Mouse (Mus musculus): ENCODE results near the gene Adcy7.
A peak's percentile ranks its signal among the peaks of the same experiment; 100 is the strongest.

Adcy7 gene

DNA sequence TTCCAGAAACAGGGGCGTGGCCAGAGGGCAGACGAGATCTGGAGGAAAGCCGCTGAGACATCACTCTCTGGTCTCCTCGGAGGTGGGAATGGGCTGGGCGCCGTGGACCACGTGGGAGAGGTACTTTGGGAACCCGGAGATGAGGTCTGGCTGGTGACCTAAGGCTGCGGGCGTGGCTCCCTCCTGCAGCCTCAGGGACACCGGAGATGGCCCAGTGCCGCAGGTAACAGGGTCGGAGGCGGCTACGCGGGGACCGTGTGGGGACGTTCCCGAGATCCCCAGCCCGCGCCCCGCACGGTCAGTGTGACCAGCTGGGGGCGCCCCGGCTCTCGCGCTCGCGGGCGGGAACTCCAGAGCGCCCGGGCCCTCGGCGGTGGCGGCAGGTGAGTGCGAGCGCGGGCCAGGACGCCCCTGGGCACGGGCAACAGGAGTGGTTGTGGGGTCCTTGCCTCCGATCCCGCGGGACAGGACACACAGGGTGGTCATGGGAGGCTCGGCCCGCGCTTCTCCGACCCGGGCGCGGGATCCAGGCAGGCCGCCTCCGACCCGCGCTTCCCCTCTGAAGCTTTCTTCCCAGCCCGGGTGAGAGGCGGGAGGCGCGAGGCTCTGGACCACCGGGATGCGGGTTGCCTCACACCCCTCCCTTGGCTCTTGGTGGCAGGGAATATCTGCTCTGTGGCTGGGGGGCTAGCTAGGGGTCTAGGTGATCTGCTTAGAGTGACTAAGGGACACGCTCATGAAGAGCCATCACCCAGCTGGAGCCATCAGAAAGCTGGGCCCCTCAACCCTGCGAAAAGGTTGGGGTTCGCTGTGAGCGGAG, at the start of gene Adcy7:
TSS of gene Adcy7 (plus strand) at position 173 of the 820 bp plus-strand sequence.
- peak; percentile 67 for DNase-seq

DNA sequence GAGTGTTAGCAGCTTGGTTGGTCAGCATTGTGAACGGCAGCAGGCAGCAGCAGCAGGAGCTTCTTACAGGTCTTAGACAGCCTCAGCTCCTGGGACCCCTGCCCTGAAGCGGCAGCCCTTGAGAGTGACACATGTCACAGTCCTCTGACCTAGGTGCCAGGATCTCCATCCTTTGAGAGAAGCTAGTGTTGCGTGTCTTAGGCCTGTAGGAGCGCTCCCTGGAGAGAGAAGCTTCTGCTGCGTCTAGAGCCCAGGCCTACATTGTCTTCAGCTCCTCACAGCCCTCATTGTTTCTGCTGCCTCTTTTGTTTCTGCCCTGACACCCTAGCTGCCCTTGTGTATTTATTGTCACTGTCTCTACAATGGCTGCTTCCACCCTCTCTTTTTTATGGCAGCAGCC, 46.8 kb upstream of the Adcy7 start:
- no peak for DNase-seq

DNA sequence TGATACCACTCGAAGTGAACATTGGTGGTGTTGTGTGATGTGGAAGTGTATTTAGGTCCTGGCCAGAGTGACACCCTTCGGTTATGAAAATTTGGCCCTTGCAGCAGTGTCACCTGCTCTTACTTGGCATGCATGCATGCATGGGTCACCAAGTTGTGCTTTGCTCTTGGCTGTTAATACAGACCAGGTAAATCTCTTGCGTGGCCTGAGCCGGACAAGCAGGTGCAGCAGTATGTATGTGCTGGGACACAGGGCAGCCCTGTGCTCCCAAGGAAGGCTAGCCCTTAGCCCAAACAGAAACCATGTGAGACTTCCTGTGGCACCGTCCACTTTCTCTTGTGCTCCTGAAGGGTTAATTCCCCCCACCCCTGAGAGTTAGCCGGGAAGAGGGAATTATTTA, 44.4 kb upstream of the Adcy7 start:
- no peak for DNase-seq

DNA sequence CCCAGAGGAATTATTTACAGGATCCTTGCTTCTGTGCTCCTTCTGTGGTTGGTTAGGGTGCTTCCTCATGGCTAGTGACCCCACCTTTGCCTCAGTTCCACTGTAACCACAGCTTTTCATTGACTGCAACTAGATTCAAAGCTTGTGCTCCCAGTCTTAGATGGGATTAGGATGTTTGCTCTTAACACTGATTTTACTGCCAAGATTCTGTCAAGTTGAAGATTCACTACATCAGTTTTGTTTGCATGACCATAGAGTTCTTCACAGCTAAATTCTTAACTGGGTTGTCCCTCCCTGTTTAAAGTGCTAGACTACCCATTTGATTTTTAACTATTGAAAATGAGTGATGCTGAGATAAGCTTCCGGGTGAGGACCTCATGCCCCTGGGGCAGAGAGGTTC, 43.9 kb upstream of the Adcy7 start:
- no peak for DNase-seq

DNA sequence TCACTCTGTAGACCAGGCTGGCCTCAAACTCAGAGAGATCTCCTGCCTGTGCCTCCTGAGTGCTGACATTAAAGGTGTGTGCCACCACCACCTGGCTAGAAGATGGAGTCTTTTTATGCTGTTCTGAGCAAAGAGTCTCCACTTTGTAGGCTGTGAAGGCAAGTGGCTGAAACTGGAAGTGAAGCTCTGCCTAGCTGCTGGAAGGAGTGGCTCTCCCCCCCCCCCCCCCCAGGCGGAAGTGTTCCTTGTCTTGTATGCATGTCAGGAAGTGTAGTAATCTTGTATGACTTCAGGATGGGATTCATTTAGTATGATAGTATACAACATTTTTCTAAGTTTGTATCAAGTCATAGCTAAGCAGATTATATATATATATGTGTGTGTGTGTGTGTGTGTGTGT, 43.4 kb upstream of the Adcy7 start:
- DNase-seq = no peak

DNA sequence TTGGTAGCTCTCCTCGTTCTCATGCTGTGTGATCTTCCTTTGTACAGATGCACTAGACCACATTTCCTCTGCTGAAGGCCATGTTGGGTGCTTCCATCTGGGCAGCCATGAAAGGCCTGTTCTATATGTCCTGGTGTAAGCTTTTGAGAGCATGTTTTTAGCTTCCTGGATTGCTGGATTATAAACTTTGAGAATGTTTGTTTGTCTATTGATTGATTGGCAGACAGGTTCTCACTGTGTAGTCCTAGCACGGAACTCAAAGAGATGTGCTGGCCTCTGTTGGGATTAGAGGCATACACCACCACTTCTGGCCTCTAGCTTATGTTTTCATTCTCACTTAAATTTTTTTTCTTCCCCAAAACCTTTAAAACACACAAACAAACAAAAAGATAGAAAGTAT, 35.5 kb upstream of the Adcy7 start:
- DNase-seq = no peak

DNA sequence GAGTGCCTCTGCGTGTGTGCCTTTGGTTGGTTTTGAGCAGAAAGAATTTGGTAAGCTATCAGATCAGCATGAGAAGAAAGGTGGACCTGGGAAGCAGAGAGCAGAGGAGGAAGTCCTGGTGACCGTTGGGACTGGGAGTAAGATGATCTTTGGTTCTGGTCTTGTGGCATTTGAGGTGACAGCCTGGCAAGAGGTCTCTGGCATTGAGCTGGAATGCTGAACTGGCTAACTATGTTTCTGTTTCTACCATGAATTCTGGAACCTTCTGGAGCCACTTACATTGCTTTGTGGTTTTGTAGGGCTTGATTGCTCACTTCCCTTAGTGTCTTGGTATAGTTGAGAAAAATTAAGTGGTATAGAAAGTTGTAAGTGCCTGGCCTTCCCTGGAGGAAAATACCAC, 34.6 kb upstream of the Adcy7 start:
- DNase-seq = no peak

DNA sequence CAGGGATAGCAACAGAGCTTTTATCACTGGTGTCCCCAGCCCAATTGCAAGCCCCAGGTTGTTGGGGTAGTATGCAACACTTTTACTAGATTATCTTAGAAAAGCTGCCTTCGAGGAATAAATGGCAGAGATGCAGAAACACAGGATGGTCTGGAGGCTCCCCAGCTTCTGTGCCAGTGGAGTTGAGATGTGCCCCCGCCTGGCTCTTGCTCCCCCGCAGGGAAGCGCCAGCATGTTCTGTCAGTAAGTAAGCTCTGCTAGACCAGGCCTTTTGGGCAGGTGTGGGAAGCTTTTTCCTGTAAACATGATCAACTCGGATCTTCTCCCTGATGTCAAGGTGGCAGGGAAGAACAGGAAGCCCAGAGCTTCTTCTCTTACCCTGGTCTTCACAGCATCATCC, 32.9 kb upstream of the Adcy7 start:
- no peak for DNase-seq

DNA sequence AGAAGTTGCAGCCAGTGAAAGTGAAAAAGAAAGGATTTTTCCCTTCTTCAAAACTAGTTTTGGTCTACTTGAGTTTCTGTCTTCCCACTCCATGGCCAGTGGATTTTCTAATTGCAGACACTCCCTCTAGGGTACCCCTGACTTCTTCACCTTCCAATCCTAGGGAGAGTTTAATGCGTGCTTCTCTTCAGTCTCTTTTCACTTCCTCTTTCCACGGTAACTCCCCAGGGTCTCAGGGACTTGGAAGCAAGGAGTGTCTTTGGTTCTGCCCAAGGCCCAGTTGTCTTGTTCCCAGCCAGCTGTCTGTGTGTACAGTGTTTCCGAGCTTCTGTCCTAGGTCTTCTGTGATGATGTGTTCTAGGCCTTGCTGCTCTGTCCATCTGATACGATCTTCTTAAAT, 30.3 kb upstream of the Adcy7 start:
- DNase-seq = no peak

DNA sequence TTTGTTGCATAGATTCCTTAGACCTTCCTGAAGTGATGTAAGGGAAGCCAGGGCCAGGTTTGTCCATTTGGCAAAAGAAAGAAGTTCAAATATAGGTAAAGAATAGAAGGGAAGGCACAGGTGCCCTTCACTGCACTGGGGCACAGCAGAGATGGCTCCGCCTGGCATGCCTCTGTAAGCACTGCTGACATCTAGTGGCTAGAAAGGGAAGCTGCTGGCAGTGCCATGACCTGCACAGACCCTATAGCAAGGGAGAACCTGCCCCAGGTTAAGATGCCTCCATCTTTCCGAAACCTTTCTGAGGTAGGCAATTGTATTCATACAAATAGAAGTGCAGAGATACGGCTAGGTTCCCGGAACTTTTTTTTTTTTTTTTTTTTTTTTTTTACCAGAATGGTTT, 27.9 kb upstream of the Adcy7 start:
- peak; percentile 29 for DNase-seq

DNA sequence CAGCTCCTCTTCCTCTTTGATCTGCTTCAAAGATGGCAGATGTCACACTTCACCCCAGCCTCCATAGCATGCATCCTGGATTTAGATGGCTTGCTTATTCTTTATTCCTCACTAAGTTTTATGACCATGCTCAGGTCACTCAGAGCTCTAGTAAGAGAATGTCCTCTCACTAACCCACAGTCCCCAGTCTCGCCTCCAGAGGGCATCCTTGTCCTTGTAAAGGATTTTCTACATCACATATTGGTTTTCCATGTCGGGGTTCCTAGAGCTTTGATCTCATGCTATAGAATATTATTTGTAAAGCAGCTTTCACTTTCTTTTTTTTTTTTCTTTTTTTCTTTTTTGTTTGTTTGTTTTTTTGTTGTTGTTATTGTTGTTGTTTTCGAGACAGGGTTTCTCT, 19.4 kb upstream of the Adcy7 start:
- DNase-seq = peak; percentile 56

DNA sequence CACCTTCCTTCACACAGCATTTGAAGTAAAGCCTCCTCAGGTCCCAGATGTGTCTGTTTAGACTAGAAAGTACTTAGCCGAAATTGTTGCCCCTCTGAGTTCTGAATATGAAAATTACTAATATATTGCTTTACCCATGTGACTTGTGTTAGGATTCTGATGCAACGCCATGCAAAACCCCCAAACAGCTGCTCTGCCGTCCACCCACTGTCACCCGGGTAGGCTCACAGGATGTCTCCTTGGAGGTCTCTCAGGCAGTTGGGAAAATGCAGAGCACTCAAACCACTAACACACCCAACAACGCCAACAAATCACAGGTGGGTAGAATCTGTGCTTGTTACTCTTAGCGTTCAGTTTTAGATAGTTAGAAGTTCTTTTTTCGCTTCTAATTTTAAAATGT, 17.2 kb upstream of the Adcy7 start:
- no peak for DNase-seq

DNA sequence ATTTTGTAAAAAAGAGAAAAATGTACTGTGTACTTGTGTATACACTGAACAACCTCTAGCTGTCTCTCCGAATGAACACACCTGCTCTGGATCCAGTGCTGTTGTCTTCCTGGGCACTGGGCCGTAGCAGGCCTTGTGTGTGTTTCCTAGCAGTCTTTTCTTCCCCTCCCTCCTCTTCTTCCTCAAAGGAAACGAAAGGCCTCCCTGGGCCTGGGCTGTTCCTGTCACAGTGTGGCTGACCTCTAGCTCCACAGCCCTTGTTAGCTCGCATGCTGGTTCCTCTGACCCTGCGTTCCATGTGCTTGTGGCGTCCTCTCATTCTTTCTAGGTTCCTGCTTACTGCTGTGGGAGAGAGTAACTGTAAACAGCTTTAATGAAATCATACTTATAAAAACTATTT, 14.2 kb upstream of the Adcy7 start:
- DNase-seq = no peak

DNA sequence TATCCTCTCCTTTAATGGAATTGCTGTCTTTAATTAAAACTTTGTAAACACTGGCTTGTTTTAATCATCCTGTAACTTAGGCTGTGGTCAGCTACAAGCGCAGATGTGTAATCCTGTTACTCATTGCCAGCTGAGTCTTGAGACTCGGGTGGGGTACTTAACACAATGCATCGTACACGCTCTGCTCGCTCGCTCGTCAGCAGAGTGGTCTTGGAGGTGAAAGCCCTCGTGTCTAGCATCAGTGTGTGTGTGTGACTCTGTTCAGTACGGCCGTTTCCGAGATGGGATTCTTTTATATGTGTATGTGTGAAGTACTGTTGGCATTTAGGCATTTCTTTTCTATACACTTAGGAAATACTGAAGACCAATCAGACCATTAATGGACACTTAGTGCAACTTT, 13.7 kb upstream of the Adcy7 start:
- no peak for DNase-seq

DNA sequence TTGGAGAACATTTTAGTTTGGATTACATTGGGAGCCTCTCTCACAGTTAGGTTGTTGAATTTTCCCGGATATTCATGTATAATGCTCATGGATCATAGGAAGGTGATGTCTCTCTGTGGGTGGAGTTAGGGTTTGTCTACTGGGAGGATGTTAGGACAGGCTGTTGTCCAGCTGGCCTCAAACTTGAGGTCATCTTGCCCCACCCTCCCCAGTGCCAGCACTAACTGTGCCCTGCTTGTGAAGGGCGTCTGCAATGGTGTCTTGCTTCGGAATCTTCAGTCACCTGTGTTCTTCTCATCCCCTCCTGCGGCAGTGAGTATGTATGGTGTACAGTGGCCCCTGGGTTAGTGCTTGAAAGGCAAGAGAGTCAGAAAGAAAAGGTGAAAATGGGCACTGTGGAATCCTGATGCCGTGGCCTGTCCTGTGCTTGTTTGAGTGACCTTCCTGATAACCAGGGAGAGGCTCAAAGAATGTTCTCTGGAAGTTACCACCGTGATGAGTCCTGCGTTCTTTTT, 11.7 kb upstream of the Adcy7 start:
- no peak for DNase-seq

DNA sequence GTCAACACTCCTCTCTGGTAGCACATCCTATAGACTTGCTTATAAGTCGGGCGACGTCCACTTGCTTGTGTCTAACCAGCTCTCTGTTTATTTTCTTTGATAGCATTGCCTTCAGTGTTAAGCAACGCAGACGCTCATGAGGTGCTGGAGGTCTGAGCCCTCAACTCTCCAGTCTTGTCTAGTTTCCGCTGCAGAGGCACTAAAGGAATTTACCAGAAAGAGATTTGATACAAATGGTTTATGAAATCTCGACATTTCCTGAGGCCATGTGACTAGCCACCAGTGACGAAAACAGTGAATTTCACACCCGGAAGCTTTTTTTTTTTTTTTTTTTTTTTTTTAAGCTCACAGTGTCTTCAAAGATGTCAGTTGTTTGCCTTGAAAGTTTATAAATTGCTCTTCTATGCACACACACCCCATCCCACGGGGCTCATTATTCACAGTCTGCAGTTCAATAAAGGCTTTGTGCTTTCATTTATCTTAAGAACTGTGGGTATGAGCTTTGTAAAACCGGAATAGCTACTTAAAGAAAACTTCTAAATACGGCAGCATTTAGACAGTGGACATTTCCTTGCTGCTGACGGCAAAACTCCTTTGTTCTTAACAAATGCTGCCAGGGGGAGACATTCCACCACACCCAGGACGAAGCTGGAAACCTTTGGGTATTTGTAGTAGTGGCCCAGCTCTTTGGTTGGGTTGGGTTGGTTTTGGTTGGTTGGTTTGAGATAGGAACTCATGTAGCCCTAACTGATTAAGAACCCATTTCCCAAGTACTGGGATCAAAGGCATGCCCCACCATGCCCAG, 9.2 kb upstream of the Adcy7 start:
- no peak for DNase-seq

DNA sequence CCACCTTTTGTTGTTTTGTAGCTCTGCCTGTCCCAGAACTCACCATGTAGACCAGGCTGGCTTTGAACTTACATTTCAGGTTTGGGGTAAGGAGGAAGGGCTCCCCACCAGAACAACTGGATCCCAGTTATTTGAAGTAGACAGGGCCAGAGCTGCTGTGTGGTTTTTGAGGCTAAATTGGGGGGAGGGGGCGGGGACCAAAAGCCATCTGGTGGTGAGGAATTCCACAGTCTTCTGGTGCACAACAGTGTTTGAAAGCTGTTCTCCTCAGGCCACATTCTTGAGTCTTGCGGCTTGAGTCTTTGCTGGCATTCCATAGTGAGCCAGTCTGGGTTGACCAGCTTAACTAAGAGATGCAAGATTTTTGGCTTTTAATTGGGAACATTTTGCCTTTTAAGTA, 6.7 kb upstream of the Adcy7 start:
- no peak for DNase-seq

DNA sequence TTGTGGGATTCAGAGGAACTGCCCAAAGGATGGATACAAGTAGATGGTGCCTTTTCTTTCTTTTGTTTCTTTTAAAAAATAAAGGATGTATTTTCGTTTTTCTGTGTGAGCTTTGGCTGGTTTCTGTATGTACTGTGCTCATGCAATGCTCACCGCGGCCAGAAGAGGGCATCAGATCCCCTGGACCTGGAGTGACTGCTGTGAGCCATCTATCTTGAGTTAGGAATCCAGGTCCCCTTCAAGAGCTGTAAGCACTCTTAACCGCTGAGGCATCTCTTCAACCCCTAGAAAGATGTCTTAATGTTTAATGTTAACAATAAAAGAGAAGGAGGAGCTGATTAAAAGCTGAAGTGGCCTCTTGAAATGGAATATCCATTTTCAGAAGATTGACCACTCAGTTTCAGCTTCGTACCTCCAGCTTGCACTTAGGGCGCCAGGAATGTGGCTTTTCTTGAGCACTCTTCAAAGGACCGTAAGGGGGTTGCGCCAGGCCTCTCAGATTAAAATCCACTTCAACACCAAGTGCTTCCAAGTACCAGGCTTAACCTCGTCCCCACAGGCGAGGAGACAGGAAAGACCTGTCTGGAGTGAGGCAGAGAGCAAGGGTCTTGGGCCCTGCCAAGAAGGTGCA, 5.9 kb upstream of the Adcy7 start:
- peak; percentile 93 for DNase-seq

DNA sequence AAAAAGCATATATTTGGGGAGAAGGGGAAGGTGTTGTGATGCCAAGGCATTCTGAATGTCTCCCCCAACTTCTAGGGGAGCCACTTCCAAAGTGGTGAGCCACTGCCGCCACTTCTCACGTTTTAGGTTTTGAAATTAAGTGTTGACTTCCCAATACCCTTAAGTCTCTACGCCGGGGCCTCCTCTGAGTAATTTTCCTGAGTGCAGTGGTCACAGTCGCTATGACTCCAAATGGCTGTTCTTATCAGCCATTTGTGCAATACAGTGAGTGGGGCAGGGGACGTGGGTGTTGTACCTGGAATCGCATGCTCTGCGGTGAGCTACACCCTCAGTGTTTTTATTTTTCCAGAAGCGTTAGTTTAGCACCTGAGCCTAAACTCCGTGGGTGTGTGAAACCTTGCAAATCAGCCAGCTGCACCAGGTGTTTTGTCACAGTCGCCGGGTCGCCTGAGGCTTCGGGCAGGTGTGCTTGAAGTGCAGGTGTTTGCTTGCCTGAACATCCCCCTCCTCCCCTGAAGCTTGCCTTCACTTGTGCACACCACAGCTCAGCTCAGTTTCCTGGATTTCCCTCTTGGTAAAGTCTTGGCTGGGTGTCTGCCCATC, 5.3 kb upstream of the Adcy7 start:
- no peak for DNase-seq

DNA sequence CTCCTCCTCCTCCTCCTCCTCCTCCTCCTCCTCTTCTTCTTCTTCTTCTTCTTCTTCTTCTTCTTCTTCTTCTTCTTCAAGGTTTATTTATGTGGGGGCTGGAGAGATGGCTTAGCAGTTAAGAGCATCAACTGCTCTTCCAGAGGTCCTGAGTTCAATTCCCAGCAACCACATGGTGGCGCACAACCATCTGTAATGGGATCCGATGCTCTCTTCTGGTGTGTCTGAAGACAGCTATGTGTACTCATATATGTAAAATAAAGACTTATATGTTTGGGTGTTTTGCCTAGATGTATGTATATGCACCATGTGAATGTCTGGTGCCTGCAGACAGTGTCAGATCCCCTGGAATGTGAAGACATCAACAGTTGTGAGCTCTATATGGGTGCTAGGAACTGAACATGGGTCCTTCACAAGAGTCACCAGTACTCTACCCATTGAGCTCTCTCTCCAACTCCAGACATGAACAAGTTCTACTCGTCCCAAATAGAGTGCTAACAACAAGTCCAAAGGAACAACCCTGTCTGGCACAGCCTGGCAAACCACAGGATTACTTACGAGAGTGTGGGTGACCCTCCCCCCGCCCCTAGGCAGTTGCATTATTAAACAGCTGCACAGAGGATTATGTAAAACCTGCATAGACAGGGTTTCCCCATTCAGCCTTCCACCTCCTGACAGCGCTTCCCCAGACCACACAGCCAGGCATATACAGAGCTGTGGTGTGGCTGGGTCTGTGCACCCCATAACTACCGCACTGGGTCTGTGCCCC, 2.9 kb upstream of the Adcy7 start:
- DNase-seq = no peak

DNA sequence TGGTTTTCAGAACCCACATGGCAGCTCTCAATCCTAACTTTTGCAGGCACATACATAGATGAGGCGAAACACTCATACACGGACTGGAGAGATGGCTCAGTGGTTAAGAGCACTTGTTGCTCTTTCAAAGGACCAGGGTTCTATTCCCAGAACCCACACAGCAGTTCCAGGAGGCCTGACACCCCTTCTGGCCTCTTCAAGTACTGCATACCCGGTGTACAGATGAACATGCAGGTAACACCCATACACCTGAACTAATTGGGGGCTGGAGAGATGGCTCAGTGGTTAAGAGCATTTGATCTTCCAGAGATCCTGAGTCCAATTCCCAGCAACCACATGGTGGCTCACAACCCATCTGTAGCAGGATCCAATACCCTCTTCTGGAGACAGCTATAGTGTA, 2.1 kb upstream of the Adcy7 start:
- DNase-seq = no peak

DNA sequence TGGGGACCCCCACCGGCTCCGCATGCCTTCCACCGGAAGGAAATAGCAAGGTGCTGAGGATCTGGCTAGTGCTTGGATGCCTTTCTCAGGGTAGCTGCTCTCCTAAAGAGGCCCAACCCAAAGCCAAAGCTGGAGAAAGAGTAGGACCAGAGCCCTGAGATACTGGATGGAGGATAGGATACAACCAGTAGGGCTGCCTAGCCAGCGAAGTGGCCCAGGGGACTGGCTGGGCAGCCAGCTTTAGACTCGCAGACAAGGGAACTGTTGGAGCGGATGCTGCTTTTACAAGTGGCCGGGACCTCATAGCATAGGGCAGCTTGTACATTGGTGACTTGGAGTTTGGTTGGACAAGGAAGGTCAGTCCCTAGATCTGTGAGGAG, 838 bp downstream of the Adcy7 start:
- no peak for DNase-seq

DNA sequence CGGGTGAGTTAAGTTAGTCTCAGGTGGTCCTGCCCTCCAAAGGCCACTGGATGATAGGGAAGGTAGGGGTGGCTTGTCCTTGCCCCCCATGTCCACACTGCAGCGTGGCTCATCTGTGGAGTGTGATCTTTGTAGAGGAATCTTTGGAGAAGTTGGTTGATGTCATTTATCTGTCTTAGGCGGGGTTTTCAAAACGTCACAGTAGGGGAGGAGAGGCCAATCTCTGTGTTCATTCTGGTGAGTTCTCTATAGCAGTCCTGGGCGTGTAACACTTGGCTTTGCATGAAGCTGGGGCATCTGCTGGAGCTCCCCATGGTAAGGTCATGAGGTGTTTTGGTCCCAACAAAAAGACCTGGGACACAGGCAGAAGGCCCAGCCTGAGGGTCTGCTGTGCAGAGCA, 1.9 kb downstream of the Adcy7 start:
- no peak for DNase-seq
